Mouse (Mus musculus) testis, adult 2 months (tissue): ENCODE measurements around the gene Ttc28.

Source experiments
- CTCF ChIP-seq: fragments of 200-500 bp; IDR thresholded peaks from 2 replicates; pipeline ENCODE4 v1.5.1; 2012; ENCODE audit warnings: low read depth, mild to moderate bottlenecking, inconsistent platforms, low read length, moderate library complexity; ENCODE audit not compliant: control insufficient read depth, insufficient read depth, insufficient replicate concordance
- POLR2A ChIP-seq: fragments of 200-500 bp; IDR thresholded peaks from 2 replicates; pipeline ENCODE4 v1.6.1; 2012; ENCODE audit warnings: low read depth, mild to moderate bottlenecking, inconsistent platforms, low read length, moderate library complexity; ENCODE audit not compliant: control insufficient read depth

- TF ChIP-seq POLR2A = no peak
- TF ChIP-seq CTCF = no peak
Measured at GRCm38 (mm10) chr5:111176441-111176840, 296.8 kb downstream of the Ttc28 start.
